Mouse (Mus musculus): ENCODE data around the gene Park7.
"Not testable (repeated sequence)": the region's sequence is repeated elsewhere in the genome, so short reads cannot be mapped to it uniquely, and the experiment has no call there.

Gene Park7

DNA sequence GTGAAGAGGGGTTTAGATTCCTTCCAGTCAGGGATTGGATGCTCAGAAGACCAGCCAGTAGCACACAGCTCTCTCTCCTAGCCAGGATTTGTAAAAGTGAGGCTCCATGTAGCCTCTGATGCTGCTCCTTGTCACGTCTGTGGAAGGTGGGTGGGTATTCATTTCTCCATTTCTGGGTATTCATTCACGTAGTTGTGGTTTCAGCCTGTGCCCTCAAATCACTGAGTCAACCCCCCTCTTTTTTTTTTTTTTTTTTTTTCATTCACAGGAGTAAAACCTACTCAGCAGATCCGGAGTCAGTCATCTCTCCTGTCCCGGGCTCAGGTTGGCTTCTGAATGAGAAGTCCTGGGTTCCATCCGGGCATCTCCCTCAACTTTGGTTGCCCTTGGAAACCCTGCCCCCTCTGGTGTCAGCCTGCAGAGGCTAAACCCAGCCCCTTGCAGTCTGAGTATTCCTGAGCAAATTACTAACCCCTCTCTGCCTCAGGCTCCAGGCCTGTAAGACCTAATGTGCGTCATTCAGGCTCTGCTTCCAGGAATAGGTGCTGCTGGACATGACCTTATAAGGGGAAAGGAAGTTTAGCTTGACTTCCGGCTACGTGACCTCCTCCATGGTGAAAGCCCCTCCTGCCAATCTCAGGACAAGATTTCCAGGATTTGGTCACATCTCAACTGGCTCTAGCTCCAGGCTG, 3.2 kb upstream of the Park7 start:
- in situ Hi-C loops (cut with MboI; ENCODE audit: low pct_unique_long_range_greater_than_20kb in 1 of 2, low sequenced_read_pairs in 2 of 2, unreplicated experiment in 1 of 2): no loop called here

DNA sequence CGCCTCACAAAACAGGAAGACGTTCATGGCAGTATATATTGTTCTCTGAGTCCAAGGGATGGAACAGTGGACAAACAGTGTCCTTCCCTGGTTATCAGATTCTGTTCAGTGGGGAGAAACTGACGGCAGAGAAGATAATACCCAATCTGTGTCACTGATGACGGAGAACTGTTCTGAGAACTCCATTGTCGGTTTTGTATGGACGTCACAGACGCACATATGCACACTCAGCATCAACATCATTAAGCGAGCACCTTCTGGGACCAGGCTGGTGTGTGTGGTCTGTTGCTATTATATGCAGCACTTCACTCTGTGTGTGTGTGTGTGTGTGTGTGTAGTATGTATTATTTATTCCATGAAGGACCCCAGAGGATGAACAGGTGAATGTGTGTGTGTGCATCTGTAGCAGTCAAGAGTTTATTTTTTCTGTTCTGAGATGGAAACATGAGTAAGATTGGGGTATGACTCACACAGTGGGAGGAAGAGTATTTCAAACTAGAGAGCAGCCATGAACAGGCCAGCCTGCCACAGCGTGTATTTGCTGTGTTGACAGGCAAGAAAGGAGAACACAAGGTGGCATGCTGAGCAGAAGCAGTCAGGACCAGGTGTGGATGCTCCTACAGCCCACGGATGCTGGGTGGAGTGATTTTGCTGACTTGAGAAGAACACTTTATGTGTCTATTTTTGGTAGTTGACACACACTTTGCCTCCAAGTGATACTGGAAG, 1.1 kb upstream of the Park7 start:
- in situ Hi-C loops (cut with MboI; ENCODE audit: low pct_unique_long_range_greater_than_20kb in 1 of 2, low sequenced_read_pairs in 2 of 2, unreplicated experiment in 1 of 2): no loop called here

DNA sequence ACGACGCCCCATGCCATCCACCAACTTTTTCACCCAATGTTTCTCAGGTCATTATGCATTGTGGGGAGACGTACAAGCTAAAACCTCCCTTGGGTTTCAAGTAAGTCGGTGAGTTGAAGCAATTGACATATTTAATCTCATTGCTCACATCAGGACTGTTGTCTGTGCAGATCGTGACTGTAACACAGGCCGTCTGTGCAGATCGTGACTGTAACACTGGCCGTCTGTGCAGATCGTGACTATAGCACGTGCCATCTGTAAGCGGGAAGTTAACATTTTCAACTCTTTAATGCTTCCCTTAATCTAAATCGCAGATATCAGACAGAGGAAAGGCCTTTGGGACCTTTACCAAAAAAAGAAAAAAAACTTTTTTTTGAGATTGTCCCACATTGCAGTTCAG, 494 bp downstream of the Park7 start:
- in situ Hi-C loops (cut with MboI; ENCODE audit: low pct_unique_long_range_greater_than_20kb in 1 of 2, low sequenced_read_pairs in 2 of 2, unreplicated experiment in 1 of 2): no loop called here

GRCm38 (mm10) chr4:150910164-150910951, 3.9 kb downstream of the Park7 start:
- in situ Hi-C loops (cut with MboI; ENCODE audit: low pct_unique_long_range_greater_than_20kb in 1 of 2, low sequenced_read_pairs in 2 of 2, unreplicated experiment in 1 of 2): no loop called here

GRCm38 (mm10) chr4:150909451-150910156, 4.6 kb downstream of the Park7 start:
- in situ Hi-C loops (cut with MboI; ENCODE audit: low pct_unique_long_range_greater_than_20kb in 1 of 2, low sequenced_read_pairs in 2 of 2, unreplicated experiment in 1 of 2): no loop called here

DNA sequence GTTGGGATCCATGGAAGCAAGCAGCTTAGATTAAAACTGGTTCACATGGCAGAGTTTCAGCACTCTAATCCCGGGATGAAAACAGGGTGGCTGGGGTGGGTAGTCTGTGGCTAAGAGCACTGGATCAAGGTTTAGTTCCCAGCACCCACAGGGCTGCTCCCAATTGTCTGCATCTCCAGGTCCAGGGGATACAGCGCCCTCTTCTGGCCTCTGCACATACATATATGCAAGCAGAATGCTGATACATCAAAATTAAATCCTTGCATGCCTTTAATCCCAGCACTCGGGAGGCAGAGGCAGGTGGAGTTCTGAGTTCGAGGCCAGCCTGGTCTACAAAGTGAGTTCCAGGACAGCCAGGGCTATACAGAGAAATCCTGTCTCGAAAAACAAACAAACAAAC, 5.7 kb downstream of the Park7 start:
- in situ Hi-C loops (cut with MboI; ENCODE audit: low pct_unique_long_range_greater_than_20kb in 1 of 2, low sequenced_read_pairs in 2 of 2, unreplicated experiment in 1 of 2): not testable (repeated sequence)

DNA sequence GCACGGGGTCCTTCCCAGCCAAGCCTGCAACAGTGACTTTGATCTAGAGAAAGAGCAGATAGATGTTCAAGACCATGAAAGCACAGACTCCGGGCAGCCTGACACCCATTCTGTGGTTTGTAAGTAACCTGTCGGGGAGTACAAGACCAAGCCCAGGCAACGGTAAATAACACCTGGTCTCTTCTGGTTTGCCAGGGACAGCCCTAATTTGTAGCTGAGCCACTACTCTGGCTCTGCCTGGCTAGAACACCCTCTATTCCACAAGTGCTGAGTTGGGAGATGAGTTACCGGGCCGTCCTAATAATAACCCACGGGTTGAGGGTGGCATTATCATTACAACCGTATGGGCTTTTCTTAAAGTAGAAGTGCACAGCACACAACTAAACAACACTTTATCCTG, 7.1 kb downstream of the Park7 start:
- in situ Hi-C loops (cut with MboI; ENCODE audit: low pct_unique_long_range_greater_than_20kb in 1 of 2, low sequenced_read_pairs in 2 of 2, unreplicated experiment in 1 of 2): no loop called here

GRCm38 (mm10) chr4:150903091-150903742, 11.0 kb downstream of the Park7 start:
- in situ Hi-C loops (cut with MboI; ENCODE audit: low pct_unique_long_range_greater_than_20kb in 1 of 2, low sequenced_read_pairs in 2 of 2, unreplicated experiment in 1 of 2): no loop called here

- in situ Hi-C loops (cut with MboI; ENCODE audit: low pct_unique_long_range_greater_than_20kb in 1 of 2, low sequenced_read_pairs in 2 of 2, unreplicated experiment in 1 of 2): no loop called here
Measured at GRCm38 (mm10) chr4:150902062-150902461, 12.2 kb downstream of the Park7 start.

DNA sequence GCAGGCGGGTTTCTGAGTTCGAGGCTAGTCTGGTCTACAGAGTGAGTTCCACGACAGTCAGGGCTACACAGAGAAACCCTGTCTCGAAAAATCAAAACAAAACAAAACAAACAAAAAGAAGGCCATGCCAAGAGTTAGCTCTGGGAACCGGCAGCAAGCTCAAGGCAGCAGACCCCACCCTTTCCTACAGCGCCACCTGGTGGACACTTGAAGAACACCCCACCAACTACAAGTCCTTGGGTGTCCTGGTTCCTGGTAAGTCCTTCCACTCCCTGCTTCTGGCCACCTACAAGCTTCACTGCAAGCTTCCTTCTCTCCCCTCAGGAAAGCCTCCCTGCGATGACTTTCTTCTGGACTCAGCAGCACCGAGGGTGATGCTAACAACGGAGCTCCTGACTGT, 12.6 kb downstream of the Park7 start:
- in situ Hi-C loops (cut with MboI; ENCODE audit: low pct_unique_long_range_greater_than_20kb in 1 of 2, low sequenced_read_pairs in 2 of 2, unreplicated experiment in 1 of 2): no loop called here

GRCm38 (mm10) chr4:150900486-150900885, 13.8 kb downstream of the Park7 start:
- in situ Hi-C loops (cut with MboI; ENCODE audit: low pct_unique_long_range_greater_than_20kb in 1 of 2, low sequenced_read_pairs in 2 of 2, unreplicated experiment in 1 of 2): no loop called here

- in situ Hi-C loops (cut with MboI; ENCODE audit: low pct_unique_long_range_greater_than_20kb in 1 of 2, low sequenced_read_pairs in 2 of 2, unreplicated experiment in 1 of 2): loop anchor here (10.0 kb wide), 2 partner anchors 234 to 244 kb away; partner anchors contain the start of gene Slc45a1 (in 1 of the 2)
Measured at GRCm38 (mm10) chr4:150898716-150899365, 15.4 kb downstream of the Park7 start.

GRCm38 (mm10) chr4:150896896-150897624, 17.2 kb downstream of the Park7 start:
- in situ Hi-C loops (cut with MboI; ENCODE audit: low pct_unique_long_range_greater_than_20kb in 1 of 2, low sequenced_read_pairs in 2 of 2, unreplicated experiment in 1 of 2): loop anchor here (10.0 kb wide), 2 partner anchors 232 to 242 kb away; partner anchors contain the start of gene Slc45a1 (in 1 of the 2)

DNA sequence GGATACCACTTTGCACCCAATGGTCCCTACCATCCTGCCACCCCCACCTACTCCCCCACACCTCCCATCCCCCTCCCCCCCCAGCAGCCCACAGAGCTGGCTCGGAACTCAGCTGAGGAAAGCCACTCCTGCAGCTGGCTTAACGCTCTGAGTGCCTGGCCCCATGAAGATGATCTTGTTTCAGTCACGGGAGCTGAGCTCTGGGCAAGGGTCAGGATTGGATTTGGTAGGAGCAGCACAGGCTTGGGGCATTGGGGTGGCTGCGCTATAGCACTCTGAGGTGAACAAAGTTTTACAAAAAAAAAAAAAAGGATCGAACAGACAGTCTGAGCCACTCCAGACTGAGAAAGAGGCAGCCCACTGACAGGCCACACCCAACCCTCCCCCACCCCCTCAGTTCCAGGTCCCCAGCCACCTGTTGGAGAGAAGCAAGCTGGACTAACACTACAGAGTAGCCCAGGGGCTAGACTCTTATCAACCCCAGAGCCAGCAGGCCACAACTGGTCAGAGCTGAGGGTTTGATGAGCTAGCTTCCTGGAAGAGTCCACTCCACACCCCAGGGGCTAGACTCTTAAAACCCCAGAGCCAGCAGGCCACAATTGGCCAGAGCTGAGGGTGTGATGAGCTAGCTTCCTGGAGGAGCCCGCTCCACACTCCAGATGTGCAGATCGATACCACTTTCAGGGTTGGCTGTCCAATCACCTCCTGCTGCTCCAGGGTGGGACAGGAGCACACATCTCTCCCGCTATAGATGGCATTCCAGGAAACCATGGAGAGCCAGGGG, 19.3 kb downstream of the Park7 start:
- in situ Hi-C loops (cut with MboI; ENCODE audit: low pct_unique_long_range_greater_than_20kb in 1 of 2, low sequenced_read_pairs in 2 of 2, unreplicated experiment in 1 of 2): loop anchor here (10.0 kb wide), 2 partner anchors 230 to 240 kb away; partner anchors contain the start of gene Slc45a1 (in 1 of the 2)

DNA sequence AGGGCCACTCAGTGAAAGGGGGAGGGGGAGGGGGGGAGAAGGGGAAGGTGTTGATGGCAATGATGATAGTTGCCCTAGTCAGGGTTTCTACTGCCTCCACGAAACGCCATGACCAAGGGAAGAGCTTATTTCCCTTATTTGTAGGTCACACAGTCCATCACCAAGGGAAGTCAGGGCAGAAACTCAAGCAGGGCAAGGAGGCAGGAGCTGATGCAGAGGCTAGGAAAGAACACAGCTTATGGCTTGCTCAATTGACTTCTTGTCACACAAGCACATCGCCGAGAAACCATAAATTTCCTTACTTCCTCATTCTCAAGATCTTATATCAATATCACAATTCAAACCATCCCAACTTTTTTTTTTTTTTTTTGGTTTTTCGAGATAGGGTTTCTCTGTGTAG, 22.9 kb downstream of the Park7 start:
- in situ Hi-C loops (cut with MboI; ENCODE audit: low pct_unique_long_range_greater_than_20kb in 1 of 2, low sequenced_read_pairs in 2 of 2, unreplicated experiment in 1 of 2): loop anchor here (10.0 kb wide), 2 partner anchors 227 to 237 kb away; partner anchors contain the start of gene Slc45a1 (in 1 of the 2)

GRCm38 (mm10) chr4:150889955-150890315, 24.3 kb downstream of the Park7 start:
- in situ Hi-C loops (cut with MboI; ENCODE audit: low pct_unique_long_range_greater_than_20kb in 1 of 2, low sequenced_read_pairs in 2 of 2, unreplicated experiment in 1 of 2): loop anchor here (10.0 kb wide), 2 partner anchors 225 to 235 kb away; partner anchors contain the start of gene Slc45a1 (in 1 of the 2)

All from mouse embryonic stem cell (cell line).